In genomic region chr3:72304654-72305053, GRCm38 (mm10) we compare ENCODE assay signal across 27 mouse cellular contexts.
DNase-seq lines count a peak whose midpoint lies in the region; ATAC-seq and TF ChIP-seq lines count a peak whose summit lies in the region.
"Had no signal": no experiment of that assay in that cellular context is flagged by ENCODE, and none has a peak within 500 bp of the region (broad histone marks: within the 10 kb centered on the region; RNA-seq: fewer than 3 reads in every experiment).

No protein-coding gene starts in this region.

- H3K27me3 ChIP-seq in hindbrain, embryonic 16.5 days (replicated peaks; ENCODE audit: control insufficient read depth, insufficient read depth, low read length), result no peaks in the 10 kb centered on the region
- no peaks in the 10 kb centered on the region for H3K27me3 ChIP-seq in hindbrain, embryonic 13.5 days
- H3K27me3 ChIP-seq in lung, postnatal 0 days (replicated peaks; ENCODE audit: insufficient read depth, low read length), result no peaks in the 10 kb centered on the region
- H3K27me3 ChIP-seq: CH12.LX; embryonic facial prominence, embryonic 13.5 days; limb, embryonic 13.5 days had no signal

- H3K4me1 ChIP-seq in hindbrain, embryonic 16.5 days (ENCODE audit: control insufficient read depth, insufficient read depth, low read depth, low read length), result no peaks in the 10 kb centered on the region
- no peaks in the 10 kb centered on the region for H3K4me1 ChIP-seq in hindbrain, embryonic 13.5 days (replicated peaks)
- no peaks in the 10 kb centered on the region for H3K4me1 ChIP-seq in lung, postnatal 0 days (ENCODE audit: insufficient read depth, low read depth, low read length)
- H3K4me1 ChIP-seq: embryonic facial prominence, embryonic 13.5 days; hindbrain, embryonic 10.5 days; limb, embryonic 13.5 days had no signal

- ATAC-seq in hindbrain, embryonic 16.5 days, result peak; percentile 70; the same call in 1 of the 2 replicates
- ATAC-seq in hindbrain, embryonic 13.5 days (ENCODE audit: low FRiP score), result no peak
- peak; percentile 68 for ATAC-seq in lung, postnatal 0 days
- ATAC-seq: intestine, postnatal 0 days had no signal

- no peak overlapping the region for H3K4me3 ChIP-seq in hindbrain, embryonic 16.5 days (ENCODE audit: low read length)
- no peak overlapping the region for H3K4me3 ChIP-seq in hindbrain, embryonic 13.5 days
- no peak overlapping the region for H3K4me3 ChIP-seq in lung, postnatal 0 days (ENCODE audit: low read depth, low read length)
- H3K4me3 ChIP-seq: embryonic facial prominence, embryonic 13.5 days; erythroblast, embryonic 14.5 days; hindbrain, embryonic 10.5 days; limb, embryonic 13.5 days had no signal

- no peak for TF ChIP-seq CTCF in lung, postnatal 0 days (IDR thresholded peaks at IDR 0.05)

- peak; percentile 1 to 2 for DNase-seq in cerebellum, postnatal 10 days
- DNase-seq in cerebellum, postnatal 36 days, result no peak
- DNase-seq in lung, postnatal 0 days (ENCODE audit: low spot score), result peak; percentile 54
- no peak for DNase-seq in lung, postnatal 4 days
- DNase-seq in retina, postnatal 1 day, result peak; percentile 27
- no peak for DNase-seq in left cerebral cortex, postnatal 10 days (ENCODE audit: extremely low spot score in 1 of 2, low spot score in 2 of 2)
- DNase-seq: adrenal gland, adult 8-10 months; cerebellum, adult 11 months; cerebellum, adult 9-10 months; gastrocnemius, postnatal 14 days; heart, postnatal 14 days; kidney, adult 9 months; kidney, postnatal 10 days; midbrain, embryonic 14.5 days; right cerebral cortex, postnatal 4 days; thymus, adult 2 months; thymus, postnatal 36 days had no signal

- intact Hi-C loops in left cerebral cortex, postnatal 10 days (cut with DNase I), result no loop called here

- 70% methylated on average over 4 of the region's 4 CpGs for WGBS in hindbrain, embryonic 16.5 days
- 84% methylated on average over 4 of the region's 4 CpGs for WGBS in hindbrain, embryonic 13.5 days
- 60% methylated on average over 4 of the region's 4 CpGs for WGBS in lung, postnatal 0 days

- no peak overlapping the region for H3K9ac ChIP-seq in hindbrain, embryonic 16.5 days (ENCODE audit: low read depth, low read length)
- no peak overlapping the region for H3K9ac ChIP-seq in hindbrain, embryonic 13.5 days
- H3K9ac ChIP-seq in lung, postnatal 0 days (replicated peaks; ENCODE audit: low read depth), result no peak overlapping the region
- H3K9ac ChIP-seq: embryonic facial prominence, embryonic 13.5 days; limb, embryonic 13.5 days had no signal

- H3K27ac ChIP-seq in hindbrain, embryonic 16.5 days (ENCODE audit: low read depth, low read length), result no peak overlapping the region
- no peak overlapping the region for H3K27ac ChIP-seq in hindbrain, embryonic 13.5 days
- no peak overlapping the region for H3K27ac ChIP-seq in lung, postnatal 0 days (ENCODE audit: low read length)
- H3K27ac ChIP-seq: embryonic facial prominence, embryonic 13.5 days; hindbrain, embryonic 10.5 days; limb, embryonic 13.5 days; macrophage had no signal

- no peaks in the 10 kb centered on the region for H3K9me3 ChIP-seq in hindbrain, embryonic 16.5 days (ENCODE audit: control insufficient read depth, low read length)
- no peaks in the 10 kb centered on the region for H3K9me3 ChIP-seq in hindbrain, embryonic 13.5 days
- no peaks in the 10 kb centered on the region for H3K9me3 ChIP-seq in lung, postnatal 0 days (ENCODE audit: low read length)
- H3K9me3 ChIP-seq: embryonic facial prominence, embryonic 13.5 days; hindbrain, embryonic 10.5 days; limb, embryonic 13.5 days had no signal

- no peak overlapping the region for H3K4me2 ChIP-seq in hindbrain, embryonic 16.5 days (ENCODE audit: low read length)
- no peak overlapping the region for H3K4me2 ChIP-seq in hindbrain, embryonic 13.5 days
- H3K4me2 ChIP-seq in lung, postnatal 0 days (replicated peaks; ENCODE audit: low read depth, low read length), result no peak overlapping the region
- H3K4me2 ChIP-seq: embryonic facial prominence, embryonic 13.5 days; limb, embryonic 13.5 days; liver, embryonic 11.5 days had no signal

- TF ChIP-seq EP300 in lung, postnatal 0 days (IDR thresholded peaks at IDR 0.05), result no peak

- H3K36me3 ChIP-seq in hindbrain, embryonic 16.5 days (ENCODE audit: control insufficient read depth, insufficient read depth, low read length), result no peaks in the 10 kb centered on the region
- no peaks in the 10 kb centered on the region for H3K36me3 ChIP-seq in hindbrain, embryonic 13.5 days
- H3K36me3 ChIP-seq in lung, postnatal 0 days (ENCODE audit: insufficient read depth, low read length), result no peaks in the 10 kb centered on the region
- H3K36me3 ChIP-seq: embryonic facial prominence, embryonic 13.5 days; hindbrain, embryonic 10.5 days; limb, embryonic 13.5 days had no signal

Comparison
In these comparisons a context has a peak if more than half of its experiments do, and no peak if none do; other contexts are left out.
1. DNase-seq: peak in cerebellum, postnatal 10 days (2 of 2), lung, postnatal 0 days (single experiment) and retina, postnatal 1 day (single experiment); none in cerebellum, postnatal 36 days (0 of 2), lung, postnatal 4 days (0 of 2) and left cerebral cortex, postnatal 10 days (0 of 2).